Mouse (Mus musculus): Measurements from ENCODE around the gene Krcc1. TPM values are rescaled to one million over a fixed set of nuclear protein-coding genes. Genes with fewer than 3 reads are reported as not detected.

The Krcc1 gene
- 93.7 TPM for polyA plus RNA-seq (2014; fragmentation: Illumina TruSeq; extraction: RNeasy Lipid Tissue Mini Kit (QIAGEN cat#74804); ENCODE audit: low read depth, low replicate concordance)

DNA sequence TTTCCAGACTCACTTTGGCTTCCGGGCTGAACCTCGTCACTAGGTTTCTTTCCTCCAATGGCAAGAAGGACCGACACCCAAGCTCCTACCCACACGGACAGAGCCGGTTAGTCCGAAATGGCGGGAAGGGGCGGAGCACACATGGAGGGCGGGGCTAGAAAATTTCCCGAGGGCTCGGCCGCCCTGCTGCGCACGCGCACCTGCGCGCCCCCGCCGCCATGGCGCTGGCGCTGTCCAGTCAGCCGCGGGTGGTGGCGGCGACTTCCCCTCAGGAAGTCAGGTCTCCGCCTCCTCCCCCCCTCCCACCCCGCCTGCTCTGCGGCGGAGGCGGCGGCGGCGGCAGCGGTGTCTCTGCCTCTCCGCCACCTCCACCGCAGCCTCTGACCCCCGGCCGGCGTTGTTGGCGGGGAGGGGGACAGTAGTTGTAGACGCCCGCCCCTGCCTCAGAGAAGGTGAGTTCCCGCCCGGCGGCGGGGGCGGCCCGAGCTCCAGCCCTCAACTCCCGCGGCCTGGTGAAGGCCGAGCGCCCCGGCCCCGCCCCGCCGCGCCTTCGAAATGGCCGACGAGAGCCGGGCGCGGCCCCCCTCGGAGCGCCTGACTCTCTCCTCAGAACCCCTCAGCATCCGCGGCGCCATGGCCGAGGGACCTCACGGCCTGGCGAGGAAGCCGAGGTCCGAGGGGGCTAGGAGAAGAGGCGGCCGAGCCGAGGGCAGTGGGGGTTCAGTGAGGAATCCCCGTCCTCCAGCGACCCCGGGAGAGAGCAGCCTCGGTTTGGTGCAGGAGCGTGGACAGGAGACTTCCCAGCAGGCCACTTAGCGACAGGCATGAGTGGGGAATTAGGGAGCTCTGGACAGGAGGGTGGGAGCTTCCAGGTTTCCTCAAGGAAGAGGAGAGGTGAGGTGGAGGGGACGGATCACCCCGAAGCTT is at the start of gene Krcc1:
Gene Krcc1, plus strand, starts transcription at position 289 of the 927 bp plus-strand sequence.

DNA sequence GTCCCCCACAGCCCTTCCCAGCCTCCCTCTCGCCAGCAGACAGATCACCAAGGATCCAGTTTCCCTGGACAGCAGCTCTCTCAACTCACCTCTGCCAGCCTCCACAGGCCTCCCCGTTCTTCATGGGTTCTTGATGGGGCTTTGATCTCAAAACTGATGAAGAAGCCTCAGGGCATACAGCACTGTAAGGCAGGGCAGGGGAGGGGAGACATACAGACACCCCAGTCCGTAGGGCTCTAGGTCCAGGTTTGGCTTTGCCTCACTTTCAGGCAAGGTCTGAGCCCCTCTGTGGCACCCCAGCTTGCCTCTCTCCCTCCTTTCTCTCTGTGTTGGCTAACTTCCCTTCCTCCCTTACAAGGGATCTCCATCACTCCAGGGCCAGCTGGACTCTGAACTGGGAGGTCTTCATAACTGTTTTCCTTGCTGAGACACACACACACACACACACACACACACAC is 50.4 kb downstream of the Krcc1 start, which contains the start of gene Smyd1:
Gene Smyd1, minus strand, starts transcription at position 408 of the 458 bp plus-strand sequence.

GRCm38 (mm10) chr6:71322491-71322921 is 51.0 kb downstream of the Krcc1 start, which contains the start of gene Cd8b1:
Cd8b1 (plus strand) TSS chr6:71322788.

Other genes starting within 250 kb of the Krcc1 start
- gene Thnsl2, start 127.2 kb upstream of the Krcc1 start, polyA plus RNA-seq (2014; fragmentation: Illumina TruSeq; extraction: RNeasy Lipid Tissue Mini Kit (QIAGEN cat#74804); ENCODE audit: low read depth, low replicate concordance): 17.3 TPM
- not detected for gene Fabp1, start 71.8 kb upstream of the Krcc1 start, polyA plus RNA-seq (2014; fragmentation: Illumina TruSeq; extraction: RNeasy Lipid Tissue Mini Kit (QIAGEN cat#74804); ENCODE audit: low read depth, low replicate concordance)
- gene Smyd1, start 50.6 kb downstream of the Krcc1 start, polyA plus RNA-seq (2014; fragmentation: Illumina TruSeq; extraction: RNeasy Lipid Tissue Mini Kit (QIAGEN cat#74804); ENCODE audit: low read depth, low replicate concordance): 3.0 TPM
- not detected for gene Cd8b1, start 51.1 kb downstream of the Krcc1 start, polyA plus RNA-seq (2014; fragmentation: Illumina TruSeq; extraction: RNeasy Lipid Tissue Mini Kit (QIAGEN cat#74804); ENCODE audit: low read depth, low replicate concordance)
- 0.40 TPM for gene Cd8a, start 101.8 kb downstream of the Krcc1 start, polyA plus RNA-seq (2014; fragmentation: Illumina TruSeq; extraction: RNeasy Lipid Tissue Mini Kit (QIAGEN cat#74804); ENCODE audit: low read depth, low replicate concordance)
- gene Rmnd5a, start 169.0 kb downstream of the Krcc1 start, polyA plus RNA-seq (2014; fragmentation: Illumina TruSeq; extraction: RNeasy Lipid Tissue Mini Kit (QIAGEN cat#74804); ENCODE audit: low read depth, low replicate concordance): 42.7 TPM
- gene Rnf103, start 222.2 kb downstream of the Krcc1 start, polyA plus RNA-seq (2014; fragmentation: Illumina TruSeq; extraction: RNeasy Lipid Tissue Mini Kit (QIAGEN cat#74804); ENCODE audit: low read depth, low replicate concordance): 24.3 TPM